Mouse (Mus musculus): ENCODE results near the gene S100a16. TPM values are rescaled to one million over a fixed set of nuclear protein-coding genes. Genes with fewer than 3 reads are reported as not detected.
A peak's percentile ranks its signal among the peaks of the same experiment; 100 is the strongest.

Gene S100a16
- polyA plus RNA-seq, 1 experiment from 2014 or later, result 39.5 TPM

GRCm38 (mm10) chr3:90508950-90509746 is 27.9 kb upstream of the S100a16 start, which contains the start of gene Chtop:
Gene Chtop (minus strand): TSS chr3:90509498.
- Histone ChIP-seq H3K4me2 (replicated peaks) (peak within 1 kb of the TSS; percentile 77), H3K36me3 (peaks cover 32% of the 10 kb centered on the region), H3K27me3 (peaks cover 30% of the 10 kb centered on the region), H3K4me3 (replicated peaks) (peak within 1 kb of the TSS; percentile 86), H3K4me1 (replicated peaks) (peaks cover 31% of the 10 kb centered on the region), H3K9ac (replicated peaks) (peak within 1 kb of the TSS; percentile 98), H3K27ac (peak within 1 kb of the TSS; percentile 96), H3K9me3 (no peaks in the 10 kb centered on the region)
- ATAC-seq, result peak; percentile 90
- WGBS, result under 1% methylated on average over 65 of the region's 66 CpGs

GRCm38 (mm10) chr3:90509747-90510123 is 27.3 kb upstream of the S100a16 start:
- Histone ChIP-seq H3K9ac (replicated peaks) (no peak overlapping the region), H3K27ac (0 out of 2 replicates have a peak overlapping the region, but pooled peaks have one; percentile 96), H3K4me1 (replicated peaks) (peaks cover 33% of the 10 kb centered on the region), H3K36me3 (peaks cover 26% of the 10 kb centered on the region), H3K27me3 (peaks cover 35% of the 10 kb centered on the region), H3K4me2 (replicated peaks) (peak overlapping the region; percentile 77), H3K9me3 (no peaks in the 10 kb centered on the region), H3K4me3 (replicated peaks) (peak overlapping the region; percentile 86)
- 11% methylated on average over 2 of the region's 2 CpGs for WGBS
- ATAC-seq, result peak; percentile 16

- Histone ChIP-seq H3K27ac (no peak overlapping the region), H3K4me2 (replicated peaks) (no peak overlapping the region), H3K9me3 (no peaks in the 10 kb centered on the region), H3K36me3 (peaks cover 4% of the 10 kb centered on the region; the same call in 1 of the 2 replicates), H3K4me3 (replicated peaks) (no peak overlapping the region), H3K27me3 (peaks cover 52% of the 10 kb centered on the region), H3K4me1 (replicated peaks) (peaks cover 27% of the 10 kb centered on the region), H3K9ac (replicated peaks) (no peak overlapping the region)
- WGBS, result 92% methylated on average over 5 of the region's 5 CpGs
- no peak for ATAC-seq
These were observed 24.8 kb upstream of the S100a16 start for GRCm38 (mm10) chr3:90512276-90512675.

- 79% methylated on average over 9 of the region's 9 CpGs for whole genome bisulfite sequencing
- Histone ChIP-seq H3K4me1 (replicated peaks) (peaks cover 19% of the 10 kb centered on the region), H3K9me3 (no peaks in the 10 kb centered on the region), H3K4me3 (replicated peaks) (no peak overlapping the region), H3K36me3 (no peaks in the 10 kb centered on the region), H3K4me2 (replicated peaks) (no peak overlapping the region), H3K27me3 (peaks cover 52% of the 10 kb centered on the region), H3K9ac (replicated peaks) (no peak overlapping the region), H3K27ac (no peak overlapping the region)
- ATAC-seq, result no peak
These were observed 24.0 kb upstream of the S100a16 start for GRCm38 (mm10) chr3:90512948-90513642.

- Histone ChIP-seq H3K9ac (replicated peaks) (peak within 1 kb of the TSS; percentile 39), H3K27me3 (peaks cover 52% of the 10 kb centered on the region), H3K4me3 (replicated peaks) (peak within 1 kb of the TSS; percentile 34), H3K36me3 (no peaks in the 10 kb centered on the region), H3K4me2 (replicated peaks) (peak within 1 kb of the TSS; percentile 60), H3K4me1 (replicated peaks) (peaks cover 16% of the 10 kb centered on the region), H3K27ac (no peak within 1 kb of the TSS), H3K9me3 (no peaks in the 10 kb centered on the region)
- ATAC-seq, result no peak
- WGBS, result 5% methylated on average over 25 of the region's 25 CpGs
These were observed 23.1 kb upstream of the S100a16 start, which contains the start of the genes S100a1 and S100a13 for GRCm38 (mm10) chr3:90513796-90514590. Gene S100a1 (minus strand): TSS chr3:90514392. Gene S100a13 (plus strand): TSS chr3:90514435.

GRCm38 (mm10) chr3:90514691-90515090 is 22.4 kb upstream of the S100a16 start:
- H3K27ac ChIP-seq, result no peak overlapping the region
- H3K4me2 ChIP-seq (replicated peaks), result peak overlapping the region; percentile 60
- H3K9me3 ChIP-seq, result no peaks in the 10 kb centered on the region
- H3K27me3 ChIP-seq, result peaks cover 52% of the 10 kb centered on the region
- H3K4me1 ChIP-seq (replicated peaks), result peaks cover 16% of the 10 kb centered on the region
- H3K4me3 ChIP-seq (replicated peaks), result peak overlapping the region; percentile 34
- under 1% methylated on average over 10 of the region's 10 CpGs for WGBS
- H3K9ac ChIP-seq (replicated peaks), result peak overlapping the region; percentile 39
- ATAC-seq, result peak; percentile 61
- H3K36me3 ChIP-seq, result no peaks in the 10 kb centered on the region

GRCm38 (mm10) chr3:90515242-90515641 is 21.8 kb upstream of the S100a16 start:
- ATAC-seq, result no peak
- H3K4me3 ChIP-seq (replicated peaks), result peak overlapping the region; percentile 34
- H3K4me2 ChIP-seq (replicated peaks), result peak overlapping the region; percentile 60
- peaks cover 16% of the 10 kb centered on the region for H3K4me1 ChIP-seq (replicated peaks)
- H3K36me3 ChIP-seq, result no peaks in the 10 kb centered on the region
- H3K9ac ChIP-seq (replicated peaks), result peak overlapping the region; percentile 39; the same call in 1 of the 2 replicates
- H3K9me3 ChIP-seq, result no peaks in the 10 kb centered on the region
- H3K27ac ChIP-seq, result no peak overlapping the region
- 54% methylated on average over 1 of the region's 1 CpGs for WGBS
- peaks cover 53% of the 10 kb centered on the region for H3K27me3 ChIP-seq

GRCm38 (mm10) chr3:90515789-90516188 is 21.3 kb upstream of the S100a16 start:
- Histone ChIP-seq H3K36me3 (no peaks in the 10 kb centered on the region), H3K27me3 (peaks cover 58% of the 10 kb centered on the region), H3K9me3 (no peaks in the 10 kb centered on the region), H3K4me1 (replicated peaks) (peaks cover 16% of the 10 kb centered on the region), H3K4me3 (replicated peaks) (no peak overlapping the region), H3K27ac (no peak overlapping the region), H3K9ac (replicated peaks) (no peak overlapping the region), H3K4me2 (replicated peaks) (0 out of 2 replicates have a peak overlapping the region, but pooled peaks have one; percentile 60)
- no peak for ATAC-seq
- 91% methylated on average over 4 of the region's 4 CpGs for WGBS

GRCm38 (mm10) chr3:90517711-90518110 is 19.3 kb upstream of the S100a16 start:
- Histone ChIP-seq H3K27me3 (peaks cover 43% of the 10 kb centered on the region), H3K36me3 (no peaks in the 10 kb centered on the region), H3K4me3 (replicated peaks) (no peak overlapping the region), H3K4me2 (replicated peaks) (no peak overlapping the region), H3K9me3 (no peaks in the 10 kb centered on the region), H3K9ac (replicated peaks) (no peak overlapping the region), H3K4me1 (replicated peaks) (peaks cover 16% of the 10 kb centered on the region), H3K27ac (no peak overlapping the region)
- 90% methylated on average over 4 of the region's 4 CpGs for WGBS
- no peak for ATAC-seq

- Histone ChIP-seq H3K9me3 (no peaks in the 10 kb centered on the region), H3K27me3 (0 out of 2 replicates have a peak, but pooled peaks cover 3% of the 10 kb centered on the region), H3K4me1 (replicated peaks) (no peaks in the 10 kb centered on the region), H3K36me3 (no peaks in the 10 kb centered on the region), H3K4me2 (replicated peaks) (no peak overlapping the region), H3K4me3 (replicated peaks) (no peak overlapping the region), H3K9ac (replicated peaks) (no peak overlapping the region), H3K27ac (no peak overlapping the region)
- no peak for ATAC-seq
- WGBS, result 66% methylated on average over 4 of the region's 4 CpGs
These were observed 11.6 kb upstream of the S100a16 start for GRCm38 (mm10) chr3:90525421-90525820.

GRCm38 (mm10) chr3:90526076-90526475 is 11.0 kb upstream of the S100a16 start:
- Histone ChIP-seq H3K9me3 (no peaks in the 10 kb centered on the region), H3K4me2 (replicated peaks) (no peak overlapping the region), H3K4me1 (replicated peaks) (no peaks in the 10 kb centered on the region), H3K36me3 (no peaks in the 10 kb centered on the region), H3K4me3 (replicated peaks) (no peak overlapping the region), H3K9ac (replicated peaks) (no peak overlapping the region), H3K27ac (no peak overlapping the region), H3K27me3 (no peaks in the 10 kb centered on the region)
- 76% methylated on average over 2 of the region's 2 CpGs for WGBS
- ATAC-seq, result no peak
